8 mouse cellular contexts compared by ENCODE assay signal in the genomic region with DNA sequence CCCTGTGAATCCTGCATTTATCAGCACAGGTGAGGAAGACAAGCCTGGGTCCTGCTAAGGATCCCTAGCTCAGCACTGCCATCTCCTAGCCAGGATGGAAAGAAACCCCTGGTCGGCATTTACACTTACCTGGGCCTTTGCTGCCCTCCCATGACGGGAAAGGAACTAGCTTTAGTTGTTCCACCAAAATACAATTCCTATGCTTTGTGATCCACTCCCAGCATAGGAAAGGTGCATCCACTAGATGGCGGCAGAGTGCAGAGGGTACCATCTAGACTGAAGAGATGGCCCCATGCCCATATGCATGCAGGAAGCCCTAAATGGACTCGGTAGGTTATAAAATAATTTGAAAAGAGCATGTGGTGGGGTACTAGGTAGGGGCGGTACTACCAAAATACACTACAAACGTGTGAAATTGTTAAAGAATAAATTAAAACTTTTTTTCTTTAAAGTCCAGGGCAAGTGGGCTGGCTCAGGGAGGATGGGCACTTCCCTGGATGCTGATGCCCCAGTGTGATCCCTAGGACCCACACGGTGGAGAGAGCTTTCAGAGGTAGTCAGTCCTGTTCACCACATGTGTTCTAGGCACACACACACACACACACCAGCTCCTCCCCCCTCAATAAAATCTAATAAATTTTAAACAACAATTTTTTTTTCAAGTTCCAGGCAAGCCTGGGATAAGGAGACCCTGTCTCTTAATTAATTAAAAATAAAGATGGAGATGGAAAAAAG. TPM values are rescaled to one million over a fixed set of nuclear protein-coding genes. Genes with fewer than 3 reads are reported as not detected.
DNase-seq lines count a peak whose midpoint lies in the region; ATAC-seq lines count a peak whose summit lies in the region.

No protein-coding gene starts in this region.

- no peak overlapping the region for H3K27ac ChIP-seq in embryonic facial prominence, embryonic 11.5 days (replicated peaks; ENCODE audit: low read depth, low read length)
- no peak overlapping the region for H3K27ac ChIP-seq in limb, embryonic 13.5 days
- H3K27ac ChIP-seq in midbrain, embryonic 16.5 days (ENCODE audit: low read length) = no peak overlapping the region

- DNase-seq in A20 (ENCODE audit: low read depth, low spot score) = peak; percentile 81
- peak; percentile 88 for DNase-seq in adrenal gland, postnatal 25 days
- peak; percentile 90 for DNase-seq in embryonic facial prominence, embryonic 11.5 days (ENCODE audit: low spot score)
- peak; percentile 97 for DNase-seq in heart, adult 11 months
- peak; percentile 86 for DNase-seq in kidney, adult 18-20 months
- peak; percentile 73 to 87 for DNase-seq in spleen, postnatal 14 days (ENCODE audit: low spot score in 2 of 2)

- no peaks in the 10 kb centered on the region for H3K9me3 ChIP-seq in embryonic facial prominence, embryonic 11.5 days (replicated peaks; ENCODE audit: control insufficient read depth, low read length)
- no peaks in the 10 kb centered on the region for H3K9me3 ChIP-seq in limb, embryonic 13.5 days
- no peaks in the 10 kb centered on the region for H3K9me3 ChIP-seq in midbrain, embryonic 16.5 days (replicated peaks; ENCODE audit: control insufficient read depth, low read length, poor library complexity, severe bottlenecking)

- H3K4me2 ChIP-seq in embryonic facial prominence, embryonic 11.5 days (ENCODE audit: low read depth, low read length) = no peak overlapping the region
- no peak overlapping the region for H3K4me2 ChIP-seq in limb, embryonic 13.5 days (replicated peaks)
- H3K4me2 ChIP-seq in midbrain, embryonic 16.5 days (ENCODE audit: low read length) = no peak overlapping the region

- H3K4me1 ChIP-seq in embryonic facial prominence, embryonic 11.5 days (ENCODE audit: control insufficient read depth, insufficient read depth, low read length) = no peaks in the 10 kb centered on the region
- peaks cover 7% of the 10 kb centered on the region for H3K4me1 ChIP-seq in limb, embryonic 13.5 days
- peaks cover 7% of the 10 kb centered on the region for H3K4me1 ChIP-seq in midbrain, embryonic 16.5 days (ENCODE audit: control insufficient read depth, insufficient read depth, low read length)

- 0 out of 2 replicates have a peak, but pooled peaks cover 5% of the 10 kb centered on the region for H3K36me3 ChIP-seq in embryonic facial prominence, embryonic 11.5 days (replicated peaks; ENCODE audit: control insufficient read depth, insufficient read depth, low read depth, low read length)
- H3K36me3 ChIP-seq in limb, embryonic 13.5 days = peaks cover 60% of the 10 kb centered on the region
- H3K36me3 ChIP-seq in midbrain, embryonic 16.5 days (ENCODE audit: control insufficient read depth, insufficient read depth, low read length) = peaks cover 14% of the 10 kb centered on the region

- no peaks in the 10 kb centered on the region for H3K27me3 ChIP-seq in embryonic facial prominence, embryonic 11.5 days (ENCODE audit: control insufficient read depth, insufficient read depth, low read length)
- no peaks in the 10 kb centered on the region for H3K27me3 ChIP-seq in limb, embryonic 13.5 days
- no peaks in the 10 kb centered on the region for H3K27me3 ChIP-seq in midbrain, embryonic 16.5 days (ENCODE audit: control insufficient read depth, insufficient read depth, low read depth, low read length)

- 25% methylated on average over 7 of the region's 7 CpGs for WGBS in embryonic facial prominence, embryonic 11.5 days
- WGBS in limb, embryonic 13.5 days = 15% methylated on average over 7 of the region's 7 CpGs
- 17% methylated on average over 7 of the region's 7 CpGs for WGBS in midbrain, embryonic 16.5 days

- H3K9ac ChIP-seq in embryonic facial prominence, embryonic 11.5 days (replicated peaks; ENCODE audit: low read length) = no peak overlapping the region
- H3K9ac ChIP-seq in limb, embryonic 13.5 days = no peak overlapping the region
- no peak overlapping the region for H3K9ac ChIP-seq in midbrain, embryonic 16.5 days (ENCODE audit: low read depth, low read length)

- no peak overlapping the region for H3K4me3 ChIP-seq in embryonic facial prominence, embryonic 11.5 days (ENCODE audit: low read depth, low read length)
- H3K4me3 ChIP-seq in limb, embryonic 13.5 days = no peak overlapping the region
- H3K4me3 ChIP-seq in midbrain, embryonic 16.5 days (ENCODE audit: low read depth, low read length) = no peak overlapping the region

- ATAC-seq in embryonic facial prominence, embryonic 11.5 days (replicated peaks; ENCODE audit: insufficient number of reproducible peaks, low FRiP score, low TSS enrichment, low read depth) = 0 out of 2 replicates have a peak, but pooled peaks have one; percentile 46
- ATAC-seq in limb, embryonic 13.5 days (ENCODE audit: low FRiP score, low read depth) = peak; percentile 51
- peak; percentile 47; the same call in 1 of the 2 replicates for ATAC-seq in midbrain, embryonic 16.5 days

RNA-seq across cellular contexts. Expression of a gene that starts 14.7 kb away (rescaled TPM):
- 310 and 330 TPM in 2 replicates for total RNA-seq in adrenal gland, postnatal 25 days (2021)
- polyA plus RNA-seq in embryonic facial prominence, embryonic 11.5 days (2014; fragmentation: Nextera tagmentation; extraction: Ambion mirVana) = 256 and 271 TPM in 2 replicates
- 357 and 379 TPM in 2 replicates for polyA plus RNA-seq in limb, embryonic 13.5 days (2015; fragmentation: Nextera tagmentation; extraction: Ambion mirVana)
- 325 and 344 TPM in 2 replicates for polyA plus RNA-seq in midbrain, embryonic 16.5 days (2015; fragmentation: Nextera tagmentation; extraction: Ambion mirVana)

RNA-seq across cellular contexts. Expression of a gene that starts 14.8 kb away (rescaled TPM):
- total RNA-seq in adrenal gland, postnatal 25 days (2021) = 630 and 676 TPM in 2 replicates
- 44.3 and 47.4 TPM in 2 replicates for polyA plus RNA-seq in embryonic facial prominence, embryonic 11.5 days (2014; fragmentation: Nextera tagmentation; extraction: Ambion mirVana)
- 46.5 and 51.0 TPM in 2 replicates for polyA plus RNA-seq in limb, embryonic 13.5 days (2015; fragmentation: Nextera tagmentation; extraction: Ambion mirVana)
- polyA plus RNA-seq in midbrain, embryonic 16.5 days (2015; fragmentation: Nextera tagmentation; extraction: Ambion mirVana) = 45.0 and 58.8 TPM in 2 replicates

RNA-seq across cellular contexts. Expression of a gene that starts 45.6 kb away (rescaled TPM):
- total RNA-seq in adrenal gland, postnatal 25 days (2021) = 0.14 TPM in 1 of 2 replicates, not detected in the other
- polyA plus RNA-seq in embryonic facial prominence, embryonic 11.5 days (2014; fragmentation: Nextera tagmentation; extraction: Ambion mirVana) = not detected in 2 replicates
- polyA plus RNA-seq in limb, embryonic 13.5 days (2015; fragmentation: Nextera tagmentation; extraction: Ambion mirVana) = not detected in 2 replicates
- polyA plus RNA-seq in midbrain, embryonic 16.5 days (2015; fragmentation: Nextera tagmentation; extraction: Ambion mirVana) = not detected in 2 replicates
